Mouse (Mus musculus) c-Kit-positive CD71-positive TER-119-positive erythroid progenitor cells, embryonic 14.5 days (primary cell): ENCODE measurements at regions not wholly inside any gene's neighbourhood (a gene's known extent, or its start where the extent isn't known, plus 50 kb on each side); places are given as distances from the start of the nearest gene placed in this dataset.

Source experiments
- DNase-seq: peaks from one replicate; pipeline ENCODE4 v3.0.0-alpha.2; 2013; ENCODE audit warnings: low spot score

DNA sequence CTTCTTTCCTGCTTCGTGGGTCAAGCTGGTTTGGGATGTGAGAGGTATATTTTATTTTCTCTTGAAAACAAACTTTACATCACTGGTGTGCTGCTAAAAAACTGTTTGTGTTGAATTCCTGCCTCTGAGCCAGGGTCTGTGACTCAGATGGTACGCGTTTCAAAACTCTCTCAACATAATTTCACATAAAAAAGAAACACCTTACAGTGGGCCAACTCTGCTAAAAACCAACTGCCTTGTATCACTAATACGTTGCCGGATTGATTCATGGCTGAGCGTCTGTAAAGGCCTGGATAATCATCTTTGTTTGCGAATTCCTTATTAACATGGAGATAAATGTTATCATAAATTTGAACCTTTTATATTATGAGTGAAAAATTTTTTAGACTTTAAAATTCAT, 428.7 kb downstream of the Fgf9 start:
- no peak for DNase-seq

DNA sequence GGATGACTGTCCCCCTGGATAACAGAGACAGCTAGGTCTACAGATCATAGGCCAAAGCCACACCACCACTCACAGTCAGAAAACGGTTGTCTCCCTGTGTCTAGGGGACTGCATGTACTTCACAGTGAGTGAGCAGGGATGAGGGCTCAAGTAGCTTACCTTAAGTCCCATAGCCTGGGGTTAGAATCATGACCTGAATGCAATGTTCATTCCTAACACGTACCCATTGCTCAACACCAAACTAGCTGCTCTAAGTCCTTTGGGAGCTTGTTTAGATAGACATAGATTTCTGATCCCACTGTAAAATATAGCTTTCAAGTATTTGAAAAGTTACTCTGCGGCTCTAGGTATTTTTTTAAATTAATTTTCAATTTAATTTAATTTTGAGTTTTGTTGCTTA, 426.6 kb downstream of the Fgf9 start:
- DNase-seq = no peak

DNA sequence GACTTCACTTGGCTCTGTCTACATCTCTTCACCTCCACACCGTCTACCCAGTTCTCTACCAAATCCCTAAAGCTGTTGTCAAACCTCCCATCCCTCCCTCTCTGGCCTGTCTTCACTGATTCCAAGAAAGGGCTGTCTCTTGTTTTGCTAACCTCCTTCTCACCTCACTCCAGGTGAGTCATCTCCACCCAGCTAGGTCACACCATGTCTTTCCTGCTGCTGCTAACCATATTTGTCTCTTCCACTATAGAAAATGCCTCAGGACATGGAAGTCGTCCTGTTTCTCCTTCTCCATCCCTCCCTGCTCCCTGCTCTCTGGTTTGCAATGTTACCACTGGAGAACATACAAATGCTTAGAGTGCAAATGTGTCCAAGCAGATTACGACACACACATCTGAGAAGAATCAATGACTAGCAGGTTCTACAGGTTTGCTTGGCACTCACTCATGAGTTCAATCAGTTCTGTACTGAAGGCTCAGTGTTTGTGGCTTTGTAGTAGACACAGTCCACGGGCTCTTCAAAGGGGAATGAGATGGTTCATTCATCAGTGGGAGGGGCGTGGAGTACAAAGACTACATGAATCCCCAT, 424.1 kb downstream of the Fgf9 start:
- no peak for DNase-seq

- DNase-seq = no peak
Measured at GRCm38 (mm10) chr14:58492118-58492517, 421.8 kb downstream of the Fgf9 start.

DNA sequence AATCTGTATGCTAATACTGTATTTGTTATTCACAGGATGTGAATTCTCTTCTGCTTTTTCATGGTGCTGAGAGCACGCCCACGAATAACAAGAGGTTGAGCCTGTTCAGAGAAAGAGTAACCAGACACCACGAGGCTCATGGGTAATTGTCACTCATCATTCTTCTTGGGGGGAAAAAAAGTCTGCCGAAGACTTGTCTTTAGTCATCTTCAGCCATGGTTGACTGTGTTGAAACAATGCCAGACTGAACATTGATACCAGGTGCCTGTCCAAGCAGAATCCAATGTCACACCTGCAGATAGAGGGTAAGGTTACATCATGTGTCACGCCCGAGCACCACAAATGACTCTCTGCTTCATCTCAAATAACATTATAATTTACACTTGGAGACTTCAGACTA, 418.5 kb downstream of the Fgf9 start:
- no peak for DNase-seq

DNA sequence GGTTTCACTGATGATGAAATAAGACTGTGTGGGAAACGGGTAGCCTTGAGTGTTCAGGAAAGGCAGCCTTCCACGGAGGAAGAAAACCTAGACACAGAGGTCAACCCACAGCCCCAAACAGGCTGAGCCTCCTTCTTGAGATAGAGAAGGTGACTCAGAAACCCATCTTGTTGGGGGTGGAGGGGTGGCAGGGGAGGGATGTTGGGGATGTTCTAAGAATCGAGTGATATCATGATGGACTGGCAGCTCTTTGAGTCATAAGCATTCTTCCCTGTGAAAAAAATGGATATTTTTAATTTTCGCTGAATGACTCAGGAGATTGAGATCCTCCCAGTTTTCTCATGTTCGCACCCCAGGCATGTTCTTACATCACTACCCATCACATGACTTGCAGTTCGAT, 417.5 kb downstream of the Fgf9 start:
- DNase-seq = no peak

DNA sequence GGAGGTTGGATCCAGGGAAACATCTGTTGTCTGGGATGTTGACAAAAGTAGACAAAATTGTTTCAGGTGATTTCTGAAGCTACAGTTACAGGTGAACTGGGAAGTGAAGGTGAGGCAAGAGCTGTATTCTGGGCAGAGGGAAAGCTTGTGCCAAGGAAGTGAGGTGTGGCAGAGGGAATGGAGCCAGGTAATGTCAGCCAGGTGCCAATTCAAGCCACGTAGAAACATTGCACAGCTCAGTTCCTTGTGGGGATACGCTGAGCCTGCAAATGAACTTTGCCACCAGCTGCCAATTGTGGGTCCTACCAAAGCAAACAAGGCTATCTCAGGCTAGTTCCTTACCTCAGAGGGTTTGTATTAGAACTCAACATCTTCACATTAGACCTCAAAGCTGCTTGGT, 410.1 kb downstream of the Fgf9 start:
- no peak for DNase-seq

DNA sequence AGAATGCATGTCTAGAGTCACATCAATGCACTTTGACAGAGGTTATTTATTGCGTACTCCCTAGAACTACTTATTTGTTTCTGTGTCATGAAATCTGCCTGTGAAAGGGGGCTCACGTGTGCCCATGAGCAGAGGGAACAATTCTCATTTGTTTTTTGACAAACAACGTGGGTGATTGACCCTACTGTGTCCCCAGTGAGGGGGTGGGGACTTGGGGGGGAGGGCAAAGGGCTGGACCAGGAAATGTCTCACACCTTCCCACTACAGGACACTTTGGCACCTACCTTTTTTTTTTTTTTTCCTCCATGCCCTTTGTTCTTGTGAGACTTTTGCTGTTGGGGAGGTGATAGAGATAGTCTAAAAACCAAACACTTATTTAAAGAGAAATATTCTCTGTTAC, 400.3 kb downstream of the Fgf9 start:
- DNase-seq = no peak

GRCm38 (mm10) chr14:58468451-58468850, 398.1 kb downstream of the Fgf9 start:
- no peak for DNase-seq

DNA sequence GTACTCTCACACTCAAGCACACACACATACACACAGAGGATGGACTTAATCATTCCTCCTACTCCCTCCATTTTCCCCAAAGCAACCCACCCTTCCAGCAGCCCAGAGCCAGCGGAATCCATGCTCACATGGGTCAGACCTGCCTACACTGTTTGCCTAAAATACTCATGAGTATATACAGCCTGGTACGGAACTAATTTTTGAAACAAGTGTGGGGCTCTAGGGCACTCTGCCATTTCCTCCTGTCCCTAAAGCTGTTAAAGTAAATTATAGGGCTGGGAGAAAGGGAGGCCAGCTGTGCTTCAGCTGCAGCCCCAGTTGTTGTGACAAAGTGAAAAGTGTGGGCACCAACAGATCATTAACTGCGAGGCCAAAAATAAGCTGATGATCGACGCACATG, 397.5 kb downstream of the Fgf9 start:
- DNase-seq = no peak

DNA sequence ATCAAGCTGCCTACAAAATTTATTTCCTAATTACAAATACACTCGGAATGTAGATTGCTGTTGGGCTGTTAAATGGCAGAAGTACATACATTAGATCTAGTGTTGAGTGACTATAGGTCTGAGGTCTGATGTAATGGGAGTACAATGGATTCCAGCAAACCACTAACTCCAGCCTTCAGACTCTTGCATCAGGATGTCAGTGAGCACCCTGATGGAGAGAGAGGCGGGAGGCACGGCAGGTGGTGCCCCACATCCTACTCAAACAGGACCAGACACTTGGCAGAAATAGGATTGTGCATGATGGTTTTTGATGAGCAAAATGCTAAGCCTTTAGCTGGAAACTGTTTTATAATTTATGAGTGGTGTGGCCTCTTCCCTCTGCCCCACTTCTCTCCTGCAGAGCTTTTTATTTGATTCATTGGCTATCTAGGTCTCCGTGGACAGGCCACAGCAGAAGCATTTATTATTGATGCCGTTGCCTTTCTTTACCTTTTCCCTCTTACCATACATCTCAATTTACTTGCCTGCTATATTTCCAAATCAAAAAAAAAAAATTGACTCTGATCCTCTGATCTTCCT, 376.5 kb downstream of the Fgf9 start:
- DNase-seq = no peak

GRCm38 (mm10) chr14:58444496-58444895, 374.1 kb downstream of the Fgf9 start:
- DNase-seq = no peak

DNA sequence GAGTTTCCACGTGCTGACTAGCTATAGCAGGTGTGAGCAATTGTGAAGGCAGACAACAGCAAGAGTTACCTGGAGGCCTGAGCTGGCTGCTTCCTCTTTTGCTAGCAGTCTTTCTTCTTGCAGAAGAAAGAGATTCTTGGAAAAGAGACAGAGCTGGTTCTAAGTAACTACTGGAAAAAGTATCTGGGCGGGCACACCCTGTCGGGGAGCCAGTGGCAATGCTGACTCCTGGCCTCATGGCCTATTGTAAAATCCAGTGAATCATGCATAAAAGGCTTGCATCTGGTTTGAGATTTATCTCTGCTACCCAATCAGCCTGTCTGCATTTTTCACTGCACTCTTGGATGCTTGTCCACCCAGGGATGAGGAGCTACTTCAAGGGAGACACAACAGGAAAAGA, 372.2 kb downstream of the Fgf9 start:
- DNase-seq = no peak

DNA sequence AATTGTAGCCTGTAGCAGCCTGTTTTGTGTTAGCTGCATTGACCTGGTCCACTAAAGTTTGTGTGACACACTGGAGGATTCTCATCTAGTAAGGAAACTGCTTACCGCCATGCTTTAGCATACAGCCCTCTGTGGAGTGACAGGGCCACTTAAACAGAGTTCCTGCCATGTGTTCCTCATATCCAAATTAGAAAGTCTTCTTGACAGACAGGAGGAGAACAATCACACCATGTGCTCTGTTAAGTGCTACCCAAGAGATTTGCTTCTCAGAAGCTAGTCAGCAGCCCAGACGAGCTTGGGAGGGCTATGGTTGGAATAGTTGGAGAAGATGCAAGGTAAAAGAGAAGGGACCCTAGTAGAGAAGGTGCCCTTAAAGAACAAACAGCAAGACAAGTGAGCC, 369.6 kb downstream of the Fgf9 start:
- DNase-seq = no peak

GRCm38 (mm10) chr14:58436096-58436495, 365.7 kb downstream of the Fgf9 start:
- no peak for DNase-seq

DNA sequence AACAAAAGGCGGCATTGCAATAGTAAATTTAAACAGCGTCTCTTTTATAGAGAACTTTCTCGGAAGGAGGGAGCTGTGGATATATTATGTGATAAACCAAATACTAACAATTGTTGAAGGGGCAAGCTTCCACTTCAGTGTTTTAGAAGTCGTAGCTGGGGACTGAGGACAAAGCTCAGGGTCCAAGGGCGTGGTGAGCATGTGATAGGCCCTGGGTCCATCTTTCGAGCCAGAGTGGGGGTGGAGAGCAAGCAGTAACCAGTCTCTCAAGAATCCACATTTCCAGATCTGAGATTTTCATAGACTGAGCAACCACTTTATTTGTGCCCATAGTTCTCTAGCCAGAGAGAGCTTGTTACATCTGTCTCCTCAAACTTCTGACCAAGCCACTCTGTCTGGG, 356.1 kb downstream of the Fgf9 start:
- DNase-seq = no peak

DNA sequence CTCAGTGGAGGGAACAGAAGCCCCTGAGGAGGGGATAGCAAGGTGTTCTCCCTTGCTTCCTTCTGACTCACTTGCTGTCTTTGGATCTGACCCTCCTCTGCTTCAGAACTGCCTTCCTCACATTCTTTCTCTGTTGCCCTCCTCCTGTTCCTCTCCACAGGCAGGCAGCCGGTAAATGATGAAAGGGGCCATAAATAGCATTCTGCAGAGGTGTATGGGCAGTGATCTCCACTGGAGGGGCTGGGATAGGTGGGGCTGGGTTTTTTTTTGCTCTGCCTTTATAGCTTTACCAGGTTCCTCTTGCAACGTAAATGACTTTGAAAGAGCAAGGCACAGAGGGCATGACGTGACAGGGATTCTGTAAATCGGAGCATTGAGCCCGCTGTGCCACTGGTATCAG, 351.6 kb downstream of the Fgf9 start:
- DNase-seq = no peak

DNA sequence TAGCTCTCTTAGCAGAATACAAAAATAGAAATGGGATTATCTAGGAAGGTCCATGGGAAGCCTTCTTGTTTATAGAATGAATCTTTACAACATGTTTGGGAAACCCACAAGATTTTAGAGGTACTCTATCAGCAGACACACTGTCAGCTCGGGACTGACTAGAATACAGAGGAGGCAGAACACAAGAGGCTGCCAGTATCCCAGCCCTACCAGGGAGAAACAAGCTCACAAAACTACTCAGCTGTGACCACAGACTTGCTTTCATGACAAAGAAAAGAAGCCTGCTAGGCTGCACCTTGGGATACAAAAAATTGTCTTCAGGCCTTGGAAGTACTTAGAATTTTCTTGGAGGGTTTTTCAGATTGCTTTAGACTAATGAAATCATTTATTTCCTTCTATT, 347.2 kb downstream of the Fgf9 start:
- DNase-seq = no peak

DNA sequence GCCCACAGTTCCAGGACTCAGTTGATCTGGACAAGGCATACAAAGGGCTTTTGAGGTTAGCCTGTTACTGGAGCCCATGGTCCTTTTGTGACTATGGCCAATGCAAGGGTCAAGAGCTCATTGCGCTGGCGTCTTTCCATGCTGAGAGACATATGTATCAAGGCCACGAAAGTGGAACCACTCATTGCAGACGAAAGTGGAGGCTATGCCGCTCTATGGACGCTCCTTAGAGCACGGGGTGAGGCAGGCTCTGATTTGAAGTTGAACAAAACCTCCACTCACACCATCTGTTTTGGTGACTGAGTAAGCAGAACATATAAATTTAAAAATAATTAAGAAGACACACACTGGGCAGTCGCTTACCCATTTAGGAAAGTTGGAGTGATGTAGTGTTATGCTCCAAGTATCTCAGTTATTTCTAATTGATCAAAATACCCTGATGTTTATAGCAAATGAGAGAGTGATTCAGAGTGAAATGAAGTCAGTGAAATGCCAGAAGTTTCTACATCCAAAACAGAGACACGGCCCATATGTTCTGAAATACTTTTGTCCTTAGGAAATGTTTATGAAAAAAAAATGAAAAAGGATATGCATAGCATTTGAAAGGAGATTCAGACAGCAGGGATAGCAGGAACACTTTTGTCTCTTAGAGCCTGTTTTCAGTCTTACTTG, 321.8 kb downstream of the Fgf9 start:
- DNase-seq = no peak

GRCm38 (mm10) chr14:58390741-58391140, 320.4 kb downstream of the Fgf9 start:
- DNase-seq = no peak

DNA sequence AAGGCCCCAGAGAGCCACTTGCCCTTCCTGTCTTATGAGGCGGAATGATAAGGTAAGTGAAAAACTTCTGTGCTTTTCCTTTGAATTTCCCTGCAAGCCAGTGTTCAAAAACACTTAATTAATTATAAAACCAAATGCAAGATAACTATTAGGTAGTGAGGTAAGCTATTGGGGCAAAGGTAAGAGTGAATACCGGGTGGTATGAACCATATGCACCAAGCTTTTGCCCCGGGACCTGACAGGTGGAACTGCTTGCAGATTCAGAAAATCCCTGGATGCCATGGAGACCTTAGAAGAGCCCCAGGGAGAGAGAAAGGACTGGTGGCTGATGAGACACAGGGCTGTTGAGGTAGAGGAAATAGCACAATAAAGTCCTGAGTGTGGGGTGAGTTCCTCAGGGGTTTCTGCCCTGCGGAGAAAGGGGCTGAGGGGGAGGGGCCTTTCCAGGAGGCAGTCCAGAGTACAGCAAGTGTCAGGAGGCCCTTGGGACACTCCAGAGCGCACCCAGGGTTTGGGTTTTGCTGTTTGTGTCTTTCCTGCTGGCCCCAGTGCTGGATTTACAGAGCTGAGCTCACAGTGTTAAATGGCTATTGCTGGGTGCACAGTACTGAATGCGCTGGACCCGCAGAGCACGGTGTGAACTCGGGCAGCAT, 317.1 kb downstream of the Fgf9 start:
- DNase-seq = no peak

- no peak for DNase-seq
Measured at GRCm38 (mm10) chr14:58375056-58375455, 304.7 kb downstream of the Fgf9 start.

GRCm38 (mm10) chr14:58356824-58357223, 286.5 kb downstream of the Fgf9 start:
- DNase-seq = no peak
